Mouse (Mus musculus) neural tube, embryonic 13.5 days (tissue): ENCODE results near the gene Pkp3. TPM values are rescaled to one million over a fixed set of nuclear protein-coding genes. Genes with fewer than 3 reads are reported as not detected.

ENCODE experiments used
- ATAC-seq: fragments of 200-750 bp; cut with Nextera tagmentation; 2 replicates; pipeline ENCODE4 v1.8.0; 2017; ENCODE audit warnings: low read depth, mild to moderate bottlenecking, moderate TSS enrichment, moderate library complexity
- H3K27ac ChIP-seq: fragments of 300-500 bp; sonication (generic); replicated peaks from 2 replicates; pipeline ENCODE4 v1.5.1; 2015; ENCODE audit warnings: moderate library complexity, mild to moderate bottlenecking, inconsistent platforms
- H3K27me3 ChIP-seq: fragments of 300-500 bp; sonication (generic); 2 replicates; pipeline ENCODE4 v1.6.1; 2015; ENCODE audit warnings: mild to moderate bottlenecking, inconsistent platforms
- H3K36me3 ChIP-seq: fragments of 300-500 bp; sonication (generic); 2 replicates; pipeline ENCODE4 v1.6.1; 2015; ENCODE audit warnings: mild to moderate bottlenecking, inconsistent platforms
- H3K4me1 ChIP-seq: fragments of 300-500 bp; sonication (generic); replicated peaks from 2 replicates; pipeline ENCODE4 v1.6.1; 2015; ENCODE audit warnings: inconsistent platforms
- H3K4me2 ChIP-seq: fragments of 300-500 bp; sonication (generic); 2 replicates; pipeline ENCODE4 v1.6.1; 2015; ENCODE audit warnings: inconsistent platforms, mild to moderate bottlenecking, moderate library complexity
- H3K4me3 ChIP-seq: fragments of 300-500 bp; sonication (generic); 2 replicates; pipeline ENCODE4 v1.5.1; 2015; ENCODE audit warnings: mild to moderate bottlenecking, inconsistent platforms
- H3K9ac ChIP-seq: fragments of 300-500 bp; sonication (generic); 2 replicates; pipeline ENCODE4 v1.6.1; 2015; ENCODE audit warnings: moderate library complexity, mild to moderate bottlenecking, inconsistent platforms
- H3K9me3 ChIP-seq: fragments of 300-500 bp; sonication (generic); 2 replicates; pipeline ENCODE4 v1.6.1; 2016; ENCODE audit warnings: inconsistent platforms
- WGBS: fragments of 180-500 bp; shearing (Covaris S2); methylation state at CpG from one replicate; pipeline ENCODE4 v1.1.7; 2015; 5-methylcytosine and 5-hydroxymethylcytosine counted together
- polyA plus RNA-seq: library from polyadenylated mRNA; unstranded; fragments of >200 nt; fragmentation: Nextera tagmentation; extraction: Ambion mirVana; gene quantifications from 2 replicates; pipeline ENCODE4 v1.2.1, GENCODE M21; 2015

Pkp3 gene
- polyA plus RNA-seq, 1 experiment from 2014 or later: 0.38 TPM

- no peaks in the 10 kb centered on the region for H3K36me3 ChIP-seq
- peak overlapping the region; percentile 79 for H3K27ac ChIP-seq
- ATAC-seq: peak; percentile 91
- no peaks in the 10 kb centered on the region for H3K27me3 ChIP-seq
- H3K4me2 ChIP-seq: peak overlapping the region; percentile 71
- H3K9me3 ChIP-seq: no peaks in the 10 kb centered on the region
- 3% methylated on average over 15 of the region's 19 CpGs for WGBS
- H3K4me1 ChIP-seq: peaks cover 15% of the 10 kb centered on the region
- peak overlapping the region; percentile 37 for H3K4me3 ChIP-seq
- peak overlapping the region; percentile 70 for H3K9ac ChIP-seq
Observed at GRCm38 (mm10) chr7:141047581-141048225, 30.3 kb upstream of the Pkp3 start.

DNA sequence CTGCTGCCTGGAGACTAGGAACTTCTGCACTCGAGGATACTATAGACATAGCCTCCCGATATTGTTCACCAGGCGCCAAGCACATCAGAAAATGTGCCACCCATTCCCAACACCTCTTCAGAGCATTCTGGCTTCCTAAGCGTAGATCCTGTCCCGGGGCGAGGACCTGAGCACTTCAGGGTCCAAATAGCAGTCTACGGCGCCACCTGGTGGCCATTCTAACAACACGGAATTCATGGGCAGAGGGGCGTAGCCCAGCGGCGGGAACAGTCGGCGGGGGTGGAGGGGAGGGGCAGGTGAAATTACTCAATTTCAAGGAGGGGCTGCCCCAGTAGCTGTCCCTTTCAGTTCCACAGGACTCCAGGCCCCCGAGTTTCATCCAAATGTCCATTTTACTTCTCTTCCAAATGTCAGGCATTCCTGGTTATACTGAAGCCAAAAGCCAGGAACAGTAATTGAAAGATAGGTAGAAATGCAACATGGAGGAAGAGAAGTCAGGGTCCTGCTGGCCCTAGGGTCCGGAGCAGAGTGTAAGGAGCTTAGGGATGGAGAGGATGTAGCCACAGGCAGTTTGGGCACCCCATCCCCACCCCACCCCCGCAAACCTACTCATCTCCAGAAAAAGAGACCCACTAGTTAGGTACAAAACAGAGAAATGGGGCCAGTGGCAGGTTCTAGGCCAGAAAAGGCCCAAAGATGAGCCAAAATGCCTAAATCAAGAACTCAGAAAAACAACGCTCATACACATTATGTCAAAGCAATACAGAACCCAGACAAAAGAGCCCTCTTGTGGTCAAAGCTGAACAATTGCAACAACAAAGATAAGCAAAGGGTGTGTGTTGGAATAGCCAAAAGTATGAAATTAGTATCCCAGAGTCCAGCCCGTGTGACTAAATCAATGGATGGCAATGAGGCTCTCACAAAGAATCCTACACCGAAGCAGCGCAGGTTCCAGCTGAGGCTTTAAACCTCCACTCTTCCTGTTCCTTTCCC is 29.5 kb upstream of the Pkp3 start:
- 11% methylated on average over 21 of the region's 21 CpGs for WGBS

GRCm38 (mm10) chr7:141049326-141049725 is 28.7 kb upstream of the Pkp3 start:
- 77% methylated on average over 2 of the region's 2 CpGs for WGBS
- Histone ChIP-seq H3K9ac (no peak overlapping the region), H3K36me3 (no peaks in the 10 kb centered on the region), H3K4me2 (no peak overlapping the region), H3K9me3 (no peaks in the 10 kb centered on the region), H3K4me3 (no peak overlapping the region), H3K4me1 (peaks cover 15% of the 10 kb centered on the region), H3K27ac (no peak overlapping the region), H3K27me3 (no peaks in the 10 kb centered on the region)
- 0 out of 2 replicates have a peak, but pooled peaks have one; percentile 10 for ATAC-seq

More for the DNA sequence above, 29.5 kb upstream of the Pkp3 start:
- Histone ChIP-seq H3K27me3 (no peaks in the 10 kb centered on the region), H3K4me2 (peak overlapping the region; percentile 71), H3K9ac (peak overlapping the region; percentile 70), H3K4me1 (peaks cover 15% of the 10 kb centered on the region), H3K27ac (peak overlapping the region; percentile 79), H3K4me3 (peak overlapping the region; percentile 37), H3K36me3 (no peaks in the 10 kb centered on the region), H3K9me3 (no peaks in the 10 kb centered on the region)
- peak; percentile 93 for ATAC-seq

GRCm38 (mm10) chr7:141051060-141051685 is 26.8 kb upstream of the Pkp3 start:
- Histone ChIP-seq H3K9ac (no peak overlapping the region), H3K27ac (no peak overlapping the region), H3K4me1 (peaks cover 15% of the 10 kb centered on the region), H3K27me3 (no peaks in the 10 kb centered on the region), H3K4me3 (no peak overlapping the region), H3K9me3 (no peaks in the 10 kb centered on the region), H3K36me3 (0 out of 2 replicates have a peak, but pooled peaks cover 4% of the 10 kb centered on the region), H3K4me2 (no peak overlapping the region)
- ATAC-seq: no peak
- WGBS: 67% methylated on average over 17 of the region's 17 CpGs

- Histone ChIP-seq H3K9ac (no peak overlapping the region), H3K4me1 (peaks cover 15% of the 10 kb centered on the region), H3K9me3 (no peaks in the 10 kb centered on the region), H3K36me3 (0 out of 2 replicates have a peak, but pooled peaks cover 4% of the 10 kb centered on the region), H3K27me3 (no peaks in the 10 kb centered on the region), H3K27ac (no peak overlapping the region), H3K4me3 (no peak overlapping the region), H3K4me2 (no peak overlapping the region)
- WGBS: 93% methylated on average over 4 of the region's 4 CpGs
- ATAC-seq: no peak
Observed at GRCm38 (mm10) chr7:141052016-141052415, 26.0 kb upstream of the Pkp3 start.

DNA sequence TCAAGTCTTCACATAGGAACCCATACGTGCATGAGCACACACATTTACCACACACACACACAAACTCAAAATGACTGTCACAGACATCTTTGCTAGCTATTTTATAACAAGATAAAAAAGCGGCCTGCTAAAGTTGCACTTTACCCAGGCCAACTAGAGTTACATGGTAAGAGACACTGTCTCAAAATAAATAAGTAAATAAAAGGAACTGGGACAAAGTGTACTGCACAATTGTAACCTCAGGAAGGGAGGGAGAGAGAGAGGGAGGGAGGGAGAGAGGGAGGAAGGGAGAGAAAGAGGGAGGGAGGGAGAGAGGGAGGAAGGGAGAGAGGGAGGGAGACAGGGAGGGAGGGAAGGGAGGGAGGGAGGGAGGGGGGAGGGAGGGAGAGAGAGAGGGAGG is 25.6 kb upstream of the Pkp3 start:
- Histone ChIP-seq H3K4me2 (no peak overlapping the region), H3K27me3 (no peaks in the 10 kb centered on the region), H3K4me1 (peaks cover 12% of the 10 kb centered on the region), H3K27ac (no peak overlapping the region), H3K9me3 (no peaks in the 10 kb centered on the region), H3K4me3 (no peak overlapping the region), H3K36me3 (0 out of 2 replicates have a peak, but pooled peaks cover 4% of the 10 kb centered on the region), H3K9ac (no peak overlapping the region)
- 91% methylated on average over 2 of the region's 2 CpGs for WGBS
- ATAC-seq: no peak

DNA sequence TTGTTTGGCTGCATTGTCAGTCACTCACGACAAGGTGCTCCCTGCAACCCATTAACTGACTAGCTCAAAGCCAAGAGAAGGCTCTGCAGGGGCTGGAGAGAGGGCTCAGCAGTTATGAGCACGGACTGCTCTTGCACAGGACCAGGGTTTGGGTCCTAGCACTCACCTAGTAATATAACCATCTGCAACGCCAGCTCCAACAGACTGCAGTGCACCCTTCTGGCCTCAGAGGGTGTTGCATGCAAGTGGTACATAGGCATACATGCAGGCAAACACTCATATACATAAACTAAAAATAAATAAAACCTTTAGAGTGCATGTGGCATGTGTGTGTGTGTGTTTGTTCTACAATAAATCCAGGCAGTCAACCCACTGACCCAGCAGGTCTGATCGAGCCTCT is 22.2 kb upstream of the Pkp3 start:
- Histone ChIP-seq H3K4me3 (no peak overlapping the region), H3K9me3 (no peaks in the 10 kb centered on the region), H3K4me2 (no peak overlapping the region), H3K9ac (no peak overlapping the region), H3K27me3 (no peaks in the 10 kb centered on the region), H3K4me1 (peaks cover 13% of the 10 kb centered on the region), H3K27ac (no peak overlapping the region), H3K36me3 (0 out of 2 replicates have a peak, but pooled peaks cover 4% of the 10 kb centered on the region)
- 82% methylated on average over 4 of the region's 4 CpGs for WGBS
- no peak for ATAC-seq

DNA sequence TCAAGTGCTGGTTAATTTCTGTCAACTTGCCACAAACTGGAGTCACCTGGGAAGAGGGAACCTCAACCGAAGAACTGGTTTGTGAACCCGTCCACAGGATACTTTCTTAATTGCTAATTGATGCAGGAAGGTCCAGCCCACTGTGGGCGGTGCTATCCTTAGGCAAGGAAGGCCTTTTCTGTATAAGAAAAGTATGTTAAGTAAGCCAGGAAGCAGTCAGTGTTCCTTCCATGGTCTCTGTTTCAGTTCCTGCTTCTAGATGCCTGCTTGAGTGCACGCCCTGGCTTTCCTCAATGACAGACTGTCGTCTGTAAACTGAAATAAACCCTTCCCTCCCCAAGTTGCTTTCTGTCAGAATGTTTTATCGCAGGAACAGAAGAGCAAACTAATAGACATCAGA is 21.0 kb upstream of the Pkp3 start:
- WGBS: 89% methylated on average over 6 of the region's 6 CpGs
- Histone ChIP-seq H3K9ac (no peak overlapping the region), H3K36me3 (0 out of 2 replicates have a peak, but pooled peaks cover 4% of the 10 kb centered on the region), H3K4me3 (no peak overlapping the region), H3K27me3 (no peaks in the 10 kb centered on the region), H3K9me3 (no peaks in the 10 kb centered on the region), H3K4me1 (peaks cover 21% of the 10 kb centered on the region), H3K4me2 (no peak overlapping the region), H3K27ac (no peak overlapping the region)
- ATAC-seq: no peak

DNA sequence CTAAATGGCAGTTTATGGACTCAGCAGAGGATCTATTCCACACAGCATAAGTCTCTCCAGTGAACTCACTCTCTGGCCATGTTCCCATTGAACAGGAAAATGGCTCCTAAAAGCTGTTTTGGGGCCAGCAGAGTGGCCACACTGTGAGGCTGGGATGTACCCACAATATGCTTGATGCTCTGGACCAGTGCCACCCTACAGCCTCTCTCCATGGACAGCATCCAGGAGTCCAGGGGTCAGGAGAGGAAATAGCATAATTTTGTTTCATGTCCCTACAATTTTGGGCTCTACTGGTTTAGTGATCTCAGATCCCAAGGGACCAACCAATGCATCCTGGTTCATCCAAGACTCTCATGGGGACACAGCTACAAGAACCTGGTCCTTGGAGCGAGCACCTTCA is 20.5 kb upstream of the Pkp3 start:
- ATAC-seq: no peak
- 92% methylated on average over 1 of the region's 1 CpGs for WGBS
- no peak overlapping the region for H3K27ac ChIP-seq
- H3K27me3 ChIP-seq: no peaks in the 10 kb centered on the region
- peaks cover 27% of the 10 kb centered on the region for H3K4me1 ChIP-seq
- no peak overlapping the region for H3K9ac ChIP-seq
- H3K4me2 ChIP-seq: no peak overlapping the region
- H3K4me3 ChIP-seq: no peak overlapping the region
- no peaks in the 10 kb centered on the region for H3K9me3 ChIP-seq
- 0 out of 2 replicates have a peak, but pooled peaks cover 4% of the 10 kb centered on the region for H3K36me3 ChIP-seq

DNA sequence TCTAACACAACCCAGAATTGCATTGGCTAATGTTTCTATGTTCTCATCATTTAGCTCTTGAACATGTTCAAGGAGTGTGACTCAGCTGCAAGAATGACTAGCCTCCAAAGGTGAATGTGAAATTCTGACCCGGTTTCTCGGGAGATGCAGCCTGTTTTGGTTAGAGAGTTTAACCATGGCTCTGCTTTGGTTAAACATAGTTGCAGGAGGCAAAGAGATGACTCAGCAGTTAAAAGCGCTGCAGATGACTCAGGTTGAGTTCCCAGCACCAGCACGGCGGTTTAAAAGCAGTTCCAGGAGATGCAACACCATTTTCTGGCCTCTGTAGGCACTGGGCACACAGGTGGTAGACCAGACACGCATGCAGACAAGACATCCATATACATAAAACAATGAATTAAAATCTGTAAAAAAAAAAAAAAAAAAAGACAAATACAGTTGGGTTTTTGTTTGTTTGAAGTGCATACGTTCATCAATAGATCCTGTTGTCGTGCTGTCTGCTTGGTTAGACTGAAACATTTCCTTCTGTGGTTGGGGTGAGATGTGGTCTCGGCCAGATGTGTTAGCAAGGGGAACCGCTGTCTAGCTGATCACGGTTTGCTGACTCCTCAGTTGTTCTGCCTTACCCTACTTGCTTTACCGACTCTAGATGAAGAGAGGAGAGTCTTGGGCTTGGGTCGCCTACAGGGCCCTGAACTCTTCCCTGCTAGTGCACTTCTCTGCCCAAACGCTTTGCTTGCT is 19.2 kb upstream of the Pkp3 start:
- 92% methylated on average over 14 of the region's 14 CpGs for WGBS
- peaks cover 8% of the 10 kb centered on the region for H3K36me3 ChIP-seq
- no peak overlapping the region for H3K4me2 ChIP-seq
- ATAC-seq: no peak
- no peak overlapping the region for H3K9ac ChIP-seq
- no peak overlapping the region for H3K4me3 ChIP-seq
- H3K4me1 ChIP-seq: peaks cover 38% of the 10 kb centered on the region
- H3K27ac ChIP-seq: no peak overlapping the region
- H3K9me3 ChIP-seq: no peaks in the 10 kb centered on the region
- H3K27me3 ChIP-seq: no peaks in the 10 kb centered on the region

- ATAC-seq: peak; percentile 6; the same call in 1 of the 2 replicates
- Histone ChIP-seq H3K36me3 (peaks cover 19% of the 10 kb centered on the region), H3K27ac (peak overlapping the region; percentile 94), H3K9ac (peak overlapping the region; percentile 98), H3K4me2 (peak overlapping the region; percentile 75), H3K4me1 (peaks cover 38% of the 10 kb centered on the region), H3K27me3 (no peaks in the 10 kb centered on the region), H3K4me3 (peak overlapping the region; percentile 90), H3K9me3 (no peaks in the 10 kb centered on the region)
- 69% methylated on average over 2 of the region's 2 CpGs for WGBS
Observed at GRCm38 (mm10) chr7:141059929-141060328, 18.1 kb upstream of the Pkp3 start.
